Mouse (Mus musculus) liver, embryonic 14.5 days (tissue): ENCODE results near the gene Dlx1.

Experiments
- CTCF ChIP-seq: IDR thresholded peaks from 2 replicates; pipeline ENCODE4 v1.5.1; 2016; ENCODE audit warnings: antibody characterized with exemption, low read depth, control low read depth
- EP300 ChIP-seq: IDR thresholded peaks from 2 replicates; pipeline ENCODE4 v1.6.1; 2016; ENCODE audit warnings: antibody characterized with exemption, low read depth

- TF ChIP-seq CTCF = no peak
- TF ChIP-seq EP300 = no peak
Measured at GRCm38 (mm10) chr2:71517466-71518099, 10.3 kb upstream of the Dlx1 start.
